Mouse (Mus musculus): ENCODE data around the gene Dpf3.

- TF ChIP-seq POLR2A (IDR thresholded peaks at IDR 0.05; ENCODE audit: extremely low read depth, insufficient read depth, low read length) (no peak), CTCF (IDR thresholded peaks at IDR 0.05; ENCODE audit: extremely low read depth, insufficient read depth, low read length) (no peak)
Measured at GRCm38 (mm10) chr12:83525822-83526544, 38.5 kb upstream of the Dpf3 start.
